Mouse (Mus musculus) layer of hippocampus, adult 18-20 months (tissue): ENCODE results near the gene Ly6g6e. TPM values are rescaled to one million over a fixed set of nuclear protein-coding genes. Genes with fewer than 3 reads are reported as not detected.

ENCODE experiments used
- DNase-seq, 2 experiments: peaks; one replicate each; pipeline ENCODE4 v3.0.0; 2022; ENCODE audit warnings: low spot score in 2 of 2
- total RNA-seq, 2 experiments: library from RNA; stranded (reverse); gene quantifications; 2 replicates each; pipeline ENCODE4 v1.2.3; 2021

Ly6g6e gene
- total RNA-seq, 2 experiments from 2014 or later = 3.6 to 5.0 TPM

GRCm38 (mm10) chr17:35071454-35071853 lies 5.2 kb upstream of the Ly6g6e start:
- no peak for DNase-seq

- no peak for DNase-seq
Observed at GRCm38 (mm10) chr17:35074097-35074496, 2.6 kb upstream of the Ly6g6e start.

- DNase-seq = no peak
Observed at GRCm38 (mm10) chr17:35077285-35077684, 583 bp downstream of the Ly6g6e start.

GRCm38 (mm10) chr17:35077786-35078233 lies 1.1 kb downstream of the Ly6g6e start, which contains the start of gene Ly6g6d:
Gene Ly6g6d, minus strand, starts transcription at chr17:35078065.
- no peak for DNase-seq

GRCm38 (mm10) chr17:35079778-35080177 lies 3.1 kb downstream of the Ly6g6e start:
- no peak for DNase-seq

GRCm38 (mm10) chr17:35080248-35080647 lies 3.5 kb downstream of the Ly6g6e start:
- no peak for DNase-seq

- no peak for DNase-seq
Observed at GRCm38 (mm10) chr17:35080710-35081109, 4.0 kb downstream of the Ly6g6e start.

- no peak for DNase-seq
Observed at GRCm38 (mm10) chr17:35082841-35083576, 6.3 kb downstream of the Ly6g6e start.

GRCm38 (mm10) chr17:35083929-35084497 lies 7.3 kb downstream of the Ly6g6e start:
- no peak for DNase-seq

- DNase-seq = no peak
Observed at GRCm38 (mm10) chr17:35085208-35085865, 8.6 kb downstream of the Ly6g6e start, which contains the start of gene Ly6g6f. Gene Ly6g6f, minus strand, starts transcription at chr17:35085610.

GRCm38 (mm10) chr17:35088151-35088550 lies 11.4 kb downstream of the Ly6g6e start:
- DNase-seq = no peak

- peak; percentile 92 to 96 for DNase-seq
Observed at GRCm38 (mm10) chr17:35088825-35089644, 12.3 kb downstream of the Ly6g6e start, which contains the start of gene Abhd16a. Gene Abhd16a, plus strand, starts transcription at chr17:35089263.

- no peak for DNase-seq
Observed at GRCm38 (mm10) chr17:35090166-35090932, 13.6 kb downstream of the Ly6g6e start.

- no peak for DNase-seq
Observed at GRCm38 (mm10) chr17:35092403-35093198, 15.9 kb downstream of the Ly6g6e start.

GRCm38 (mm10) chr17:35094475-35095365 lies 18.0 kb downstream of the Ly6g6e start:
- DNase-seq = no peak

GRCm38 (mm10) chr17:35096597-35096996 lies 19.9 kb downstream of the Ly6g6e start:
- no peak for DNase-seq

- peak in 1 of 2 experiments; percentile 60 for DNase-seq
Observed at GRCm38 (mm10) chr17:35097164-35097655, 20.5 kb downstream of the Ly6g6e start.

GRCm38 (mm10) chr17:35100196-35100765 lies 23.6 kb downstream of the Ly6g6e start:
- no peak for DNase-seq
